Mouse (Mus musculus) ES-Bruce4 (cell line): ENCODE data around the gene Extl2.

Experiments used
- CTCF ChIP-seq: IDR thresholded peaks from one replicate; pipeline ENCODE4 v1.8.1; 2011; ENCODE audit warnings: low read depth, low read length
- EP300 ChIP-seq: IDR thresholded peaks from 2 replicates; pipeline ENCODE4 v1.6.1; 2011; ENCODE audit warnings: low read depth, low read length; ENCODE audit not compliant: insufficient read depth
- POLR2A ChIP-seq: IDR thresholded peaks from one replicate; pipeline ENCODE4 v1.8.1; 2011; ENCODE audit warnings: low read length; ENCODE audit not compliant: insufficient read depth

DNA sequence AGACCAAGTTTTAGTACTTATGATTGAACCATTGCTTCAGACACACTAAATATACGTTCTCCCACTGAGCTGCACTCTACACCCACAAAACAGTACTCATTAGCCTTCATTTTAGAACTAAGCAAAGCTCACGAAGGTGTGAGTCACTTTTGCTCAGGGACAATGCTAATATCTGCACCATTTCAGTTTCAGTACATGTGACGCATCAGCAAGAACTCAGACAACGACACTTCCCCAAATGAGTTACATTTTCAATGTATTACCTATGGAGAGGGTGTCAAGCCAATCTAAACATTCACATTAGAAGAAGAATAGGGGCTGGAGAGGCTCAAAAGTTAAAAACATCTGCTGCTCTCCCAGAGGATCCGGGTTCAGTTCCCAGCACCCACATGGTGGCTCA is 10.3 kb upstream of the Extl2 start:
- TF ChIP-seq CTCF = no peak
- no peak for TF ChIP-seq EP300
- no peak for TF ChIP-seq POLR2A
